Mouse (Mus musculus) cerebellum, adult 8-10 months (tissue): ENCODE results near the gene Tktl2.

ENCODE experiments used
- DNase-seq: peaks from one replicate; pipeline ENCODE4 v3.0.0; 2022

The Tktl2 gene

GRCm38 (mm10) chr8:66511537-66511936 is at the start of gene Tktl2:
Gene Tktl2 (plus strand): TSS chr8:66511756.
- DNase-seq, result no peak

GRCm38 (mm10) chr8:66469821-66470220 is 41.7 kb upstream of the Tktl2 start:
- DNase-seq, result no peak

GRCm38 (mm10) chr8:66476880-66477279 is 34.7 kb upstream of the Tktl2 start:
- DNase-seq, result no peak

- DNase-seq, result peak; percentile 79
Observed at GRCm38 (mm10) chr8:66486084-66486763, 25.3 kb upstream of the Tktl2 start, which contains the start of gene Tma16. Gene Tma16 (minus strand): TSS chr8:66486530.

- no peak for DNase-seq
Observed at GRCm38 (mm10) chr8:66488556-66488955, 23.0 kb upstream of the Tktl2 start.

- no peak for DNase-seq
Observed at GRCm38 (mm10) chr8:66490624-66491023, 20.9 kb upstream of the Tktl2 start.

- DNase-seq, result no peak
Observed at GRCm38 (mm10) chr8:66494496-66494895, 17.1 kb upstream of the Tktl2 start.

- peak; percentile 56 for DNase-seq
Observed at GRCm38 (mm10) chr8:66495726-66496125, 15.8 kb upstream of the Tktl2 start.

- peak; percentile 11 for DNase-seq
Observed at GRCm38 (mm10) chr8:66496998-66497577, 14.5 kb upstream of the Tktl2 start.

- no peak for DNase-seq
Observed at GRCm38 (mm10) chr8:66503381-66503780, 8.2 kb upstream of the Tktl2 start.

GRCm38 (mm10) chr8:66519149-66519548 is 7.6 kb downstream of the Tktl2 start:
- DNase-seq, result no peak

- no peak for DNase-seq
Observed at GRCm38 (mm10) chr8:66520576-66520975, 9.0 kb downstream of the Tktl2 start.

GRCm38 (mm10) chr8:66550092-66550491 is 38.5 kb downstream of the Tktl2 start:
- no peak for DNase-seq
